Mouse (Mus musculus): ENCODE measurements around the gene Ltbp2.

Ltbp2 gene

DNA sequence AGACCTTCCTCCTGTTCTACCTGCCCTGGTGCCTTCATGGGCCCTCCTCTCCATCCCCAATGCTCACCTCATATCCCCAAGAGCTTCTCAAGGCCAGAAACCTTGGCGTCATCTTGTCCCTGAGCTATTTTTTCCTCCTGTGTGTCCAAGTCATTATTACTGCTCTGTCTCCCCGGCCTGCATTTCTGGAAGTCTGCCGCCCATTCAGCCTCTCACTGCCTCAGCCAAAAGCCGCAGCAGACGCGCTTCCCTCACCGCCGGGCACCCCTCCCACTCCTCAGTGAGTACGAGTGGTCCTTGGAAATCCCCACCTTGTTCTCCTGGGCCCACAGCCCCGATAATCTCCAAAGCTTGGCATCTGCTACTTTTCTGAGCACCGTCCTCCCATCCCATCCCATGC, 3.8 kb upstream of the Ltbp2 start:
- DNase-seq (ENCODE audit: low spot score in 2 of 2), result no peak

DNA sequence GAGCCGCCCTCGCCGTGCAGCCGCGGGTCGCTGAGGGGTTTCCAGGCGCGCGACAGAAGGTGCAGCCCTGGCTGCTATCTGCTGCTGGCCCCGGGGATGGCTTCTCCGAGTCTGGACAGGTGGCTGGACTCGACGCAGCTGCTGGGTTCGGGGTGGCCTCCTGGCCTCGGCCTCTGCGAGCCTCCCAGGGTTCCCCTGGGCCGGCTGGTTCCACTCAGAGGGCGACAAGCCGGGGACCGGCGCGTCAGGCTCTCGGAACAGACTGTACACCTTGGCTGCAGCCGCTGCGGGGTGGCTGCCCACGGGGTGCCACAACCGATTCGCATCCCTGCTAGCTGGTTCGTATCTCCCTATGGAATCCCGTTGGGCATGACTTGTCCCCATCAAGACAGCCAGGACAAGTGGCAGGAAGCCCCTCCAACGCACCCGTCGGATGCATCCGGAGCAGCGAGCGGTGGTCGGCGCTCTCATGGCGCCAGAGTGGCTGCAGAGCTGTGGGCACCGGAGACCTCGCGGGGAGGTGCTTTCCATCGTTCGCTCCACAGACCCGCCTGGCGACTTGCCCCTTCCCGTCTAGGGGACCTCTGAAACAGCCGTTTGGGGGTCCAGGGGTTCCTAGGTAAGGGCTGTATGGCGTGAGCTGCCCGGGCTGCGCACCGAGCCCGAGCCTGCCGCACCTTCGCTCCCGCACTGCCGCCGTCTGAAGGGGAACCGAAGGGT, 411 bp downstream of the Ltbp2 start:
- no peak for DNase-seq (ENCODE audit: low spot score in 2 of 2)

DNA sequence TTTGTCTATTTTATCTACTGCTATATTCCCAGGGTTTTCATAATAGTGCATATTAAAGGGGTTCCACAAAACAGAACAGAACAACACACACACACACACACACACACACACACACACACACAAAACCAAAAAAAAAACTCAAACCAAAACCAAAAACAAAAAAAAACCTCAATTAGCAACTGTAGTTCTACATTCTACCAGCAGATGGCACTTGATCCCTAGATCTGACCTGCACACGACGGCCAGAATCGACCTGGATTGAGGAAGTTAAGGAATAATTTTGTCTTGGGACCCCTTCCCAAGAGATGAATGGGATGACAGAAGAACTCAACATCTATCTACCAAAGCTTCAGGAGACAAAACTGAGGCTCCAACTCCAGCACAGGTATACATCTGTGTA, 2.9 kb downstream of the Ltbp2 start:
- no peak for DNase-seq (ENCODE audit: low spot score in 2 of 2)

DNA sequence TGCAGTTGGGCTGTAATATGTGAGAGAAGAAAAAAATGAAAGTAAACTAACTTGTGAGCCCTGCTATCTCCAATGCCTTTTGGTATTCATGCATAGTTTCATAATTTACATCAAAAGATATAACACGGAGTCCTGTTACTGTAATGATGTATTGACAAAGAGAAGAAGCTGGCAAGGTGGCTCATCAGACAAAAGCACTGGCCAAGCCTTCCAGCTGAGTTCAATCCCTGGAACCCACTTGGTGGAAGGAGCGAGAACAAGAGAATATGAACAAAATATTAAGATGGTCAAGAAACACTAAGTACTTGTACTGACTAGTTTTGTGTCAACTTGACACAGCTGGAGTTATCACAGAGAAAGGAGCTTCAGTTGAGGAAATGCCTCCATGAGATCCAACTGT, 4.0 kb downstream of the Ltbp2 start:
- no peak for DNase-seq (ENCODE audit: low spot score in 2 of 2)

DNA sequence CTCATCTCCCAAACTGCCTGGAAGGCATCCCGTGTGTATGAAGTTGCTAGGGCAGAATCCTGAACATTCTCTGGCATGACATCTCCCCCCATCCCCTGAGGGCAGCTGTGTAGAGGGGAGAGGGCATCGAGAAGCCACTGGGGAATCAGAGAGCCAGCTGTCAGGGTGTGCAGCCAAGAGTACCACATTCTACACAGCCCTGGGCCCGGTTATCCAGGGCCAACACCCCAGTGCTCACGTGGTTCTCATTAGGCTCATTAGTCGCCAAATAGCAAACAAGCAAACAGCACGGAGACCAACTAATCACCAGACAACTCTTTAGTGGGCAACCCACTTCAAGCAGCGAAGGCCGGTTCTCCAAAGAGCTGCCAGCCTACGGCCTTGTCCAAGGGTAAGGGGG, 10.9 kb downstream of the Ltbp2 start:
- DNase-seq (ENCODE audit: low spot score in 2 of 2), result no peak

DNA sequence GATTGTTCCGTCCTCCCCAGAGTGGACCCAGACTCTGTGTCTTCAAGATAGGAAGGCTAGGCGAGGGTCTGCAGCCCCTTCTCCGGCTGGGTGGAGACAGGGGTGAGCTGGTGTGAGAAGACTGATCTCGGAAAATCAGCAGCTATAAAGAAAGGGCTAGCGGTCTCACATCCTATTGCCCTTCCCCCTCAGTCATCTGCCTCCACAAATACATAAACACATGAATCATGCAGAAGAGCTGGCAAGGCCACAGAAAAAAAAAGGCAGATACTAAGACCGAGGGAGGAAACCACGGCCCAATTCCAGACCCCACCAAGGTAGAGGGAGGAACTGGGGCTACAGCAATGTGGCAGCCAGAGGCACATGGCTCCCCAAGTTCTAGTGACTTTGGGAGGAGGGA, 11.5 kb downstream of the Ltbp2 start:
- no peak for DNase-seq (ENCODE audit: low spot score in 2 of 2)

DNA sequence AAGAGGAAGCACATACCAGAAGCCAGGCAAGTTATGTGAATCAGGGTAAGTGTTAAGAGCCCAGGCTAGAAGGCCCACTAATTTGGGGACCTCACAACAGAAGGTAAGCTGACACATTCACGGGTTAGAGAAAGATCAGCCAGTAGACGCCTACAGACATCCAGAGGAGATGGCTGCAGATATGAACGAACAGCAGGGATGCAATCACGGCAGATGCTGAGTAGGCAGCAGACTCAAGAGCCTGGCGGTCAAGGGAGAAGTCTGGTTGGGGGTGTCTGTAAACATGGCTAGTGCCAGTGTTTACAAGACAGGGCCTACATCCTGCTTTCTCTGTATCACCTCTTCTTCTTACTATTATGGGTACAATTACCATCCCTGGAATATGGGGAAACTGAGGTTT, 13.1 kb downstream of the Ltbp2 start:
- peak; percentile 29 to 32 for DNase-seq (ENCODE audit: low spot score in 2 of 2)

DNA sequence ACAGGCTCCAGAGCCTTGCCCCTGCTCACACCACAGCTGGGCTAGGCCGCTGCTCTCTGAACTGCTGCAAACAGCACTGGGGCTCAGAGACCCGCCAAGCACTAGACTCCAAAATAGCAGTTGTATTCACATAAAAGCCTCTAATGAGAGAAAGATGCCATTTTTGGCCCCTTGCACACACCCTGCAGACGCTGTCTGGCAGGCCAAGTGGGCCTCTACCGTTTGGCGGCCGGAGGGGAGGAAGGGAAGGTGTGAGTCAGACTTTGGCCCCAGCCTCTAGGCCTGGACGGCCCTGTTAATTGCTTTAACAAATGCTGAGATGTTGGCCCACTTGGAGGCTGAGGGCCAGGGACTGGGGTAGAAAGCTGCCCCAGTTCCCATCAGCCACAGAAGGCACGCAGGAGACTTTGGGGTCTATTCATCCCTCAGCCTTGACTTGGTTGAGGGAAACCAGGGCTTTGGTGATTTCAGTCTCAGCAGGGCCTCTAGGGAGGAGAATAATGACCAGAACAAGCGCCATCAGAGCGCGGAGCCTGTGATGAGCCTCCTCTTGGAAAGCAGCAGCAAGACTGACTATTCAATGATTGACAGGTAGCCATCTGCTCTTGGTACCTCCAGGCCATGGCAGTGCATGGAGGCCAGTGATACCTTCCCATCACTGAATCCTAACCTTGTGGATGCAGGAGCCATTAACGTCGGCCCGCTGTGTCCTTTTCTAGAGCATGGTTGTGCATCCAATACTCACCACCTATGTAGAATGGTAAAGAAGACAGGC, 14.0 kb downstream of the Ltbp2 start:
- no peak for DNase-seq (ENCODE audit: low spot score in 2 of 2)

DNA sequence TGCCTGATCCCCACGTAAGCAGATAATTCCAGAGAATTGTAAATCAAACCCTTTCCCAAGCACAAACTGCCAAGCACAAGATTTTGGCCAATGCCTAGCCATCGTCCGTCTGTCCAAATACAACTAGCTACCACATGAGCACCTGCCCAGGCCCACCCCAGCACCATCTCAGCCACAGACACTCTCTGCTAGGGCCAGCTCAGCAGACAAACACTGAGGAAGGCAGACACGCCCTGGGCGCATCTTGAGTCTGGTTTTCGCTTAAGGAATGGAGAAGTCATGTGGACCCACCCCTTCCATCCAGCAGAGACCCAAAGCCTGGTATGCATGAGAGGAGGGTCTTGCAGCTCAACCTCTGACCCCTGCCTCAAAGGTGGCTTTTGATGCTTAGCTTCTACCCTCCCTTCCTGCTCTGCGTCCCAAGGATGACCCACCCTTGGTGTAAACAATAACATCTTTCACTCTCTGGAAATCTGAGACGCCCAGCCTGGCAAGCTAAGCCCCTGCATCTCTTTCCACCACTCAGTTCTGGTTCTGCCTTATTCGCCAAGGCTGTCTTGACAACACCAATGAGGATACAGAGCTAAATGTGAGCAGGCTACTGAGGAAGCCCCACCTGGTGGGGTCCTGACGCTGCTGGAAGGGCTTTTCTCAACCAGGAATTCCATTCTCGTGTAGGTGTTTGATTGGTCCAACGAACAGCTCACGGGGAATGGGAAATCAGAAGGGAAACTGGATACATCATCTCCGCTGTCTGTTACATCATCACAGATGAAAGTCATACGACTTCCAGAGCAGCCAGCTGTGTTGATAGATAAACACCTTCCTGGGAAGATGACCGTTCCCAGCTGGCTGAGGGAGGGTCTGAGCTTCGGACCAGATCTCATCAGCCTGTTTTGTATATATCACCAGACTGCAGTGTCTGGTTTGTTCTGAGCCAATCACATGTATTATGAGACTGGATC, 17.9 kb downstream of the Ltbp2 start:
- no peak for DNase-seq (ENCODE audit: low spot score in 2 of 2)

DNA sequence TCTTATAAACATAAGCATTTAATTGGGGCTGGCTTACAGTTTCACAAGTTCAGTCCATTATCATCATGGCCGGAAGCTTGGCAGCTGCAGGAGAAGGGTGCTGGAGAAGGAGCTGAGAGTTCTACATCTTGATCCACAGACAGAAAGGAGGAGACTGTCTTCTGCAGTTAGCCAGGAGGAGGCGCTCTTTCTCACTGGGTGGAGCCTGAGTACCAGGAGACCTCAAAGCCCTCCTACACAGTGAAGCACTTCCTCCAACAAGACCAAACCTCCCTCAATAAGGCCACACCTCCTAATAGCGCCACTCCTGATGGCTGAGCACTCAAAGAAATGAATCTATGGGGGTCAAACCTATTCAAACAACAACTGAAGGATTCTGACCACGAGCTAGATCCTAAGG, 18.6 kb downstream of the Ltbp2 start:
- no peak for DNase-seq (ENCODE audit: low spot score in 2 of 2)

DNA sequence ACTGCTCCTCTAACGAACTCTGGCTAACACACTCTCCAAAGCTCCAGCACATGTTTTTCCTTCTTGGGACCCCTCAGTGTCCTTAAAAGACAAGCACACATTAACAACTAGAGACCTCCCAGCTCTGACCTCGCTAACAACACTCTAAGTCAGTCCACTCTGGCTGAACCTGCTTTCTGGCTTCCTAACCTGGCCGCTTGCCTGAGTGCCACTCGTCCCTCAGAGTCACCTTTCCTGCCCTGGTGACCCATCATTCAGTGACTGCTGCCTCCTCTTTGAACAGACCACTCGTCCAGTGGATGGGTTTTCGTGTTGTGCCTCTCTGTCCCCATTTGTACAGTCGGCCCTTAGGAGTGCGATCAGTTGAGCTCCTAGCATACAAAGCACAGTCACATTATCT, 19.8 kb downstream of the Ltbp2 start:
- DNase-seq (ENCODE audit: low spot score in 2 of 2), result no peak

DNA sequence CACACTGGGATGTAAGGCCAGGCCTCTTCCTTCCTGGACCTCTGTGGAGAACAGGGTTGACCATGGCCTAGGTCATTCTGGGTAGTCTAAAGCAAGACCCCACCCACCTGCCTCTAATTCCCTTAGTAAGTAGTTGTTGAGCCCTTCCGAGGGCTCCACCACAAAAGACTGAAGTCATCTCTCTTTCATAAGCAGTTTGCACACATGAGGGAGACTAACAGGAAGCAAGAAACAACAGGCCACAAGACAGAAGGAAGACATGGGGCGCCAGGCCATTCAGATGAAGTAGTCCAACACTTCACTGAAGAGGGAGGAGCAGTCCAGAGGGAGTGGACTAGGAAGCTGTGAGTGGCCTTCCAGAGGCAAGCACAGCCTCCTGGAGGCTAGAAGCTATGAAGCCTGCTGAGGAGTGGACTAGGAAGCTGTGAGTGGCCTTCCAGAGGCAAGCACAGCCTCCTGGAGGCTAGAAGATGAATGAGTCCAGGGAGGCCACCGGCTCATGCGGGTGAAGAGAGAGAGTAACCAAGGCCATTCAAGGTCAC, 21.2 kb downstream of the Ltbp2 start:
- DNase-seq (ENCODE audit: low spot score in 2 of 2), result no peak

DNA sequence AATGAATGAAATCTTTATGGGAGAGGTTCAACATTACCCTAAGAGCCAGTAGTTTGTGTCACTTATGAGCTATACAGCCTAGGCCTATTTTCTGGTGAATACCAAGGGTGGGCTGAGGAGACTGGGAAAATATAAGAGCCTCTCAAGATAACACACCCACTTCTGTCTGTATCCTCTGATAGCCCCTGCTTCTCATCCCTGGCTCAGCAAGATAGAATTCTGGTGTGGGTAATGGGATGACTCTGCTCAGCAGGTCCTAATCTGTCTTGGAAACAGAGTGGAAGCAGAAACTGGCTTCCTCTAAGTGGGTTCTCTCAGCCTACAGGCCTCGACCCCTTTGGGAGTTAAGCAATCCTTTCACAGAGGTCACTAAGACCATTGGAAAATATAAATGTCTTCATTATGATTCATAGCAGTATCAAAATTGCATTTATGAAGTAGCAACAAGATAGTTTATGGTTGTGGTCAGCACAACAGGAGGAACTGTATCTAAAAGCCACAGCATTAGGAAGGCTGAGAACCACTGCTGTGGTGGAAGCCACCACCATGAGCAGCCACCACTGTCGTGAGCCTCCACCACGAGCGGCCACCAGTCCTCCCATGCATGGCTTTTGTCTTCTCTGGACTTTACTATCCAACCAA, 21.8 kb downstream of the Ltbp2 start:
- DNase-seq (ENCODE audit: low spot score in 2 of 2), result no peak

DNA sequence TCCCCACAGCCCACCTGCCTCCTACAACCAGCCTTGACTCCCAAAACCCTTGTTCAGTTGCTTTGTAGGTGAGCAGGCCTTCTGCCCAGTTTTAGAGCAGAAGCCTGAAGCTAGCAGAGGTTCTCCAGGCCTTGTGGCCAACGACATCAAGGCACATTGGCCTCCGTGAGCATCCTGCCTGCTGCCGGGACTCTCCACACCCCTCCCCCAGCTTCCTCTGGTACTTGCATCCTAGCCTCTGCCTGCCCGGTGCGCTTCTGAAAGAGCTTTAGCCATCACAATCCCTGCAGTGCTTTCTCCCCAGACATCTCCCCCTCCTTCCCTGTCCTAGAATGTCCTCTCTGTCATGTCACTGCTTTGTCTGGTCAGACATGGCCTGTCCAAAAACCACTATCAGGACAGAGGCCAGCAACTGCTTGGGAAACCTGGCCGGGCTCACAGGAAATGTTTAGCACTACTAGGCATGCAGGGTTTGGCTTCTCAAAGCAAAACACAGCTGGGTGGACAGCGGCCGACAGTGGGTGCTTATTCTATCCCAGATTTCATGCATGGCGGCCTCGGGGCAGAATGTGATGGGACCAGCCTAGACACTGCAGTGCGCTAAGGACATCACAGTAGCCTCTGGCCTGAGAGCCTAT, 24.8 kb downstream of the Ltbp2 start:
- DNase-seq (ENCODE audit: low spot score in 2 of 2), result no peak

DNA sequence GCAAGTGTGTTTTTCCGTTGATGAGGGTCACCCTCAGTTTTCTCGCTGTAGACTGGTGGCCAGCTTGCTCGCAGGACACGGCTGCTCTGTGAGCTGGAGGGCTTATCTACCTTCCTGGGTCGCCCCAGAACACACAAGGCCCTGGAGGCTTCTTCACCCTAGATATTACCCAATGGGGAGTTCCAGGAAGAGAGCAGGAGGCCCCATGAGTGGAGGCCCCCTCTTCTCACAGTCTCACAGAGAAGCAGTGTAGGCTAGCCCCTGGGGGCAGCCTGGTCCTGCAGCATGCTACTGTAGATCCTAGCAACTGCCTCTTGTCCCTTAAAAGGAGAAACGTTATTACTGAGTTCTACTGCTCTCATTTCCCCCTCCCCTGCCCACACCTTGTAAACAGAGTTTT, 28.4 kb downstream of the Ltbp2 start:
- DNase-seq (ENCODE audit: low spot score in 2 of 2), result no peak

DNA sequence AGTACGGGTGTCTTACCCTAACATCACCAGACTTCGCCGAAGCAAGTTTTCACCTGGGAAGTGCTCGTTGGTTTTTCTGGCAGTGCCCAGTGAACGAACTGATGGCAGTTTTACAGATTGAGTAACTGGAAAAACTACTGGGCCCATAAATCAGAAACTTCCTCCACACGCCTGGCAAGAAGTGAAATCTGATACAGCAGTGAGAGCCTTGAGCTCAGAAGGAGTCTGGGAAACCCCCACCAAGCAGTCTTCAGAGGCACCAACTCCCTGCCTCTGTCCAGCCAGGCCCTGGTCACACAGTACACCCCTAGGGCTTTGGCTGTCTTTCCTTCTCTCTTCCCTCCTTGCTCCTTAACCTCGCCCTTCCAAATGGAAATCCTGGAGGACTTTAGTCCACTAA, 28.9 kb downstream of the Ltbp2 start:
- no peak for DNase-seq (ENCODE audit: low spot score in 2 of 2)

DNA sequence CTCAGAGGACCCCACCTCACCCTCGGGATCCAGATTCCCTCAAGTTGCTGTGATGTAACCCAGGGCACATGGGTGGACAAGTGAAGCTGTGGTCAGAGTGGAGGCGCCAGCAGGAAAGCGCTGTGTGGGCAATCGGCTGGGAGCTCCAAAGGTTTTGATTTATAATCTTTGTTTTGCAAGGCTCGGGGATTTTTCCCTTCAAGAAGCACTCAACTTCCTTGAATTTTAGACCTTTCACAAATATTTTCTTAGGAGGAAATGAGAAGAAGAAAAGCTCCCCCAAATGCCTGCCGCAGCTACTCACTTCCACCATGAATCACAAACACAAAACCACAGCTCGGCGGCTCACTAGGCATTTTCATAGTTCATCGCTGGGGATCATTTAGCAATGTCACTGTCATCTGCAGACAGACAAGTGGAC, 29.7 kb downstream of the Ltbp2 start:
- DNase-seq (ENCODE audit: low spot score in 2 of 2), result no peak

DNA sequence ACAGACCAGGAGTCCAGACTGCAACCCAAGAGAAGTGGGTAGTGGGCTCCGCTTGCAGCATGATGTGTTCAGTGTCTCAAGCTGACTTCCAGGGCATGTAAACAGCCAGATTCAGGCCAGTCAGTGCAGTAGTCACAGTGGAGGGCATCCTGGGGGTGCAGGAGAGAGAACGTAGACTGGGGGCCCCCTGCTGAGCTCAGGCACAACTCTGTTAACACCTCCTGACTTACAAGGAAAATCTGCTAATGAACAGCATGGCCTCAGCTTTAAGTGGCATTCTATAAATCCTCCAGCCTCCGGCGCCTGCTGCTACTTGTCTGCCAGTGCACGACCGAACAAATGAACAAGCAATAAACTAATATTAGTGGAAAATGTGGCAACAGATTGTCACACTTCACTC, 33.6 kb downstream of the Ltbp2 start:
- DNase-seq (ENCODE audit: low spot score in 2 of 2), result no peak

DNA sequence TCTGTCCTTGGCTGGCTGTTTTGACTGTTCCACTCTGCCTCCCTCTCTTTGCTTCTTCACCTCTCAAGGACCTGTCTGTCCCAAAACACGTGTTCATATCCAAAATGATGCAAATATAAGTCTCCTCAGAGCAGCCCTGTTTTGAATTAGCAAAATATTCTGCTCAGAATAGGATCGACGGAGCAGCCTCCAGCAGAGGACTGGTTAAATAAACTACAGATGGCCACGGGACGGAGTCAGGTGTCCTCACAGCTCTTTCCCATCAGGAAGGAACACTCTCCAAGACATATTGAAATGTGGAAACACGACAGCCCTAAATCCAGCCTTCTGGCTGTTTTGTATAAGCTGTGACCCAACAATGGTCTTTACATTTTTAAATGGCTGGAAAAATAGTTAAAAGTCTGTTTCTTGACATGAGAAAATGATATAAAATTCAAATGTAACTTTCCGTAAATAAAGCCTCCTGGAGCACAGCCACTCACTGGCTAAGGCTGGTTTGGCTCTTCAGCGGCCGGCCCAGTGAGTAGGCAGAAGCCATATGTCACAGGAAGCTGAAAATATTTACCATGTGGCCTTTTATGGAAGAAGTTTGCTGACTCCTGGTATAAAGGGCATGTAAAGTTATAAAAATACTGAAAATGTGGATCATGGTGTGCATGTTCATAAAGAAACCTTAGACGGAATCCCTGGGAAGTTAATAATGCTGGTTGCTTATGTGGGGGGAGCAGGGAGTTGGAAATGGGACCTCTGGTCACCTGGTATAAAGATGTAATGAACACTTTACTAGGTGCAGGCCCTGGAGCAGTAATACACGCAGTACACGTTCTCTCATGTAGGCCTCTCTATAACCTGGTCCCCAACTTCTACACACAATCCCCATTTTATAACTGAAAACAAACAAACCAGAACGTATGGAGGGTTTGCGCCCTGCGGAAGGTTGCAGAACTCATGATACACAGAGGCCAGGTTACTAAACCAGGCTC, 34.9 kb downstream of the Ltbp2 start:
- peak; percentile 20 to 27 for DNase-seq (ENCODE audit: low spot score in 2 of 2)

DNA sequence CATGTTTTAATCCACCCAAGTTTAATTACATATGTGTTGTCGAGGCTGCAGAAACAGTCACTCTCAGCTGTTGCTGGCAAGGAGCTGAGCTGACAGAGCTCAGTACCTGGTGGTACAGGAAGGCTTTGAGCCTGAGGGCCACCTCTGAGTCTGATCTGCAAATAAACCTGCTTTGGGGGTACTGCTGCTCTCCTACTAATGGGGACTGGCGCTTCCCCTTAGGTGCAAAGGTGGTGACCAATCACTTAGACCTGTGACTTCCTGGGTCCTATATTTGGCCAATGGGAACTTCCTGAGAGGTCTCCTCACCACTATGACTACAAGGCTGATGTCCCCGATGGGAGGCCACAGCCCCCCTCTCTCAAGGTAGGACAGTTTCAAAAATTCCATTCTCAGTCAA, 35.6 kb downstream of the Ltbp2 start:
- DNase-seq (ENCODE audit: low spot score in 2 of 2), result no peak
